Mouse (Mus musculus) natural killer cell, adult 2 months (primary cell): ENCODE measurements around the gene U2af1l4.

Experiments
- DNase-seq, 2 experiments: peaks; one replicate each; pipeline ENCODE4 v3.0.0; 2022; ENCODE audit warnings: low spot score in 2 of 2

U2af1l4 gene

GRCm38 (mm10) chr7:30563117-30563905 is at the start of gene U2af1l4, which contains the start of the genes Gm49396 and Psenen:
Gene U2af1l4, plus strand, starts transcription at chr7:30563301.
Gene Gm49396, plus strand, starts transcription at chr7:30563344.
Gene Psenen, minus strand, starts transcription at chr7:30563627.
- DNase-seq = peak; percentile 94 to 96

- no peak for DNase-seq
Measured at GRCm38 (mm10) chr7:30515003-30515760, 47.9 kb upstream of the U2af1l4 start.

- DNase-seq = no peak
Measured at GRCm38 (mm10) chr7:30518325-30518724, 44.8 kb upstream of the U2af1l4 start.

- DNase-seq = no peak
Measured at GRCm38 (mm10) chr7:30520396-30520795, 42.7 kb upstream of the U2af1l4 start.

GRCm38 (mm10) chr7:30520856-30521255 is 42.2 kb upstream of the U2af1l4 start:
- DNase-seq = no peak

- DNase-seq = no peak
Measured at GRCm38 (mm10) chr7:30522871-30523270, 40.2 kb upstream of the U2af1l4 start.

- no peak for DNase-seq
Measured at GRCm38 (mm10) chr7:30524487-30524886, 38.6 kb upstream of the U2af1l4 start.

GRCm38 (mm10) chr7:30525954-30526353 is 37.1 kb upstream of the U2af1l4 start:
- no peak for DNase-seq

- DNase-seq = no peak
Measured at GRCm38 (mm10) chr7:30526399-30526798, 36.7 kb upstream of the U2af1l4 start.

- DNase-seq = no peak
Measured at GRCm38 (mm10) chr7:30526981-30527380, 36.1 kb upstream of the U2af1l4 start.

- DNase-seq = no peak
Measured at GRCm38 (mm10) chr7:30531291-30531815, 31.7 kb upstream of the U2af1l4 start.

- no peak for DNase-seq
Measured at GRCm38 (mm10) chr7:30532931-30533330, 30.2 kb upstream of the U2af1l4 start.

- no peak for DNase-seq
Measured at GRCm38 (mm10) chr7:30533941-30534632, 29.0 kb upstream of the U2af1l4 start.

GRCm38 (mm10) chr7:30534633-30535577 is 28.2 kb upstream of the U2af1l4 start, which contains the start of gene Arhgap33:
Gene Arhgap33, minus strand, starts transcription at chr7:30535060.
- DNase-seq = peak; percentile 92 to 95

GRCm38 (mm10) chr7:30540572-30540971 is 22.5 kb upstream of the U2af1l4 start:
- DNase-seq = no peak

GRCm38 (mm10) chr7:30544327-30544726 is 18.8 kb upstream of the U2af1l4 start:
- no peak for DNase-seq

- DNase-seq = no peak
Measured at GRCm38 (mm10) chr7:30549880-30550279, 13.2 kb upstream of the U2af1l4 start.

GRCm38 (mm10) chr7:30550603-30551002 is 12.5 kb upstream of the U2af1l4 start:
- DNase-seq = no peak

GRCm38 (mm10) chr7:30551445-30552101 is 11.5 kb upstream of the U2af1l4 start:
- no peak for DNase-seq
